13 mouse cellular contexts compared by ENCODE assay signal in genomic region chr3:108363626-108364025, GRCm38 (mm10). TPM values are rescaled to one million over a fixed set of nuclear protein-coding genes. Genes with fewer than 3 reads are reported as not detected.
DNase-seq lines count a peak whose midpoint lies in the region; ATAC-seq lines count a peak whose summit lies in the region.
"Had no signal": no experiment of that assay in that cellular context is flagged by ENCODE, and none has a peak within 500 bp of the region (broad histone marks: within the 10 kb centered on the region; RNA-seq: fewer than 3 reads in every experiment).

No protein-coding gene starts in this region.

- intact Hi-C loops in heart, postnatal 36 days (cut with DNase I), result no loop called here

- DNase-seq in heart, adult 18-20 months, result peak; percentile 28 to 59
- no peak for DNase-seq in heart, postnatal 36 days
- DNase-seq in midbrain, embryonic 10.5 days (ENCODE audit: low spot score), result no peak
- no peak for DNase-seq in kidney, postnatal 10 days
- no peak for DNase-seq in urinary bladder, postnatal 36 days (ENCODE audit: low spot score in 2 of 2)
- DNase-seq: adrenal gland, postnatal 25 days; cerebellum, adult 18-20 months; kidney, postnatal 36 days; lung, adult 2 months; thymus, postnatal 14 days had no signal

- no peaks in the 10 kb centered on the region for H3K27me3 ChIP-seq in midbrain, embryonic 16.5 days (ENCODE audit: control insufficient read depth, insufficient read depth, low read depth, low read length)
- no peaks in the 10 kb centered on the region for H3K27me3 ChIP-seq in midbrain, embryonic 10.5 days (ENCODE audit: low read depth, poor library complexity, severe bottlenecking)
- H3K27me3 ChIP-seq in heart, embryonic 12.5 days (replicated peaks), result no peaks in the 10 kb centered on the region

- peaks cover 4% of the 10 kb centered on the region; the same call in 1 of the 2 replicates for H3K4me1 ChIP-seq in midbrain, embryonic 16.5 days (ENCODE audit: control insufficient read depth, insufficient read depth, low read length)
- H3K4me1 ChIP-seq in midbrain, embryonic 10.5 days, result peaks cover 39% of the 10 kb centered on the region
- H3K4me1 ChIP-seq in heart, embryonic 12.5 days (replicated peaks), result peaks cover 70% of the 10 kb centered on the region

- ATAC-seq in midbrain, embryonic 16.5 days, result 0 out of 2 replicates have a peak, but pooled peaks have one; percentile 22
- peak; percentile 23; the same call in 1 of the 2 replicates for ATAC-seq in heart, embryonic 12.5 days (ENCODE audit: insufficient number of reproducible peaks, low FRiP score)

- H3K9ac ChIP-seq in midbrain, embryonic 16.5 days (ENCODE audit: low read depth, low read length), result no peak overlapping the region
- no peak overlapping the region for H3K9ac ChIP-seq in heart, embryonic 12.5 days

- no peak overlapping the region for H3K27ac ChIP-seq in midbrain, embryonic 16.5 days (ENCODE audit: low read length)
- no peak overlapping the region for H3K27ac ChIP-seq in midbrain, embryonic 10.5 days (replicated peaks)
- H3K27ac ChIP-seq in heart, embryonic 12.5 days (ENCODE audit: poor library complexity, severe bottlenecking), result peak overlapping the region; percentile 82; the same call in 1 of the 2 replicates
- H3K27ac ChIP-seq: embryonic facial prominence, embryonic 10.5 days had no signal

- no peak overlapping the region for H3K4me3 ChIP-seq in midbrain, embryonic 16.5 days (ENCODE audit: low read depth, low read length)
- no peak overlapping the region for H3K4me3 ChIP-seq in midbrain, embryonic 10.5 days
- H3K4me3 ChIP-seq in heart, embryonic 12.5 days, result no peak overlapping the region
- H3K4me3 ChIP-seq: embryonic facial prominence, embryonic 10.5 days had no signal

- H3K9me3 ChIP-seq in midbrain, embryonic 16.5 days (replicated peaks; ENCODE audit: control insufficient read depth, low read length, poor library complexity, severe bottlenecking), result no peaks in the 10 kb centered on the region
- H3K9me3 ChIP-seq in midbrain, embryonic 10.5 days (replicated peaks), result no peaks in the 10 kb centered on the region
- no peaks in the 10 kb centered on the region for H3K9me3 ChIP-seq in heart, embryonic 12.5 days (replicated peaks)
- H3K9me3 ChIP-seq: embryonic facial prominence, embryonic 10.5 days had no signal

- H3K4me2 ChIP-seq in midbrain, embryonic 16.5 days (ENCODE audit: low read length), result no peak overlapping the region
- H3K4me2 ChIP-seq in heart, embryonic 12.5 days, result peak overlapping the region; percentile 49; the same call in 1 of the 2 replicates

- 68% methylated on average over 3 of the region's 3 CpGs for WGBS in midbrain, embryonic 16.5 days
- WGBS in midbrain, embryonic 10.5 days, result 83% methylated on average over 3 of the region's 3 CpGs
- WGBS in heart, embryonic 12.5 days, result 18% methylated on average over 3 of the region's 3 CpGs

- H3K36me3 ChIP-seq in midbrain, embryonic 16.5 days (ENCODE audit: control insufficient read depth, insufficient read depth, low read length), result no peaks in the 10 kb centered on the region
- peaks cover 7% of the 10 kb centered on the region; the same call in 1 of the 2 replicates for H3K36me3 ChIP-seq in midbrain, embryonic 10.5 days
- H3K36me3 ChIP-seq in heart, embryonic 12.5 days, result 0 out of 2 replicates have a peak, but pooled peaks cover under 1% of the 10 kb centered on the region

RNA-seq across cellular contexts. Expression of gene Mybphl, which starts 1.1 kb away (rescaled TPM):
- 10 to 100 TPM; 49.7 to 55.1 TPM for total RNA-seq in heart, adult 18-20 months (2021)
- total RNA-seq in heart, postnatal 36 days (2021), result 10 to 100 TPM; 46.4 to 54.6 TPM
- not detected in 2 replicates for polyA plus RNA-seq in midbrain, embryonic 16.5 days (2015; fragmentation: Nextera tagmentation; extraction: Ambion mirVana)
- 0.09 TPM in 1 of 2 replicates, not detected in the other for polyA plus RNA-seq in midbrain, embryonic 10.5 days (2016; fragmentation: Nextera tagmentation; extraction: Ambion mirVana)
- polyA plus RNA-seq in heart, embryonic 12.5 days (2016; fragmentation: Nextera tagmentation; extraction: Ambion mirVana), result 35.1 and 39.8 TPM in 2 replicates
- total RNA-seq: adrenal gland, postnatal 25 days had no signal

RNA-seq across cellular contexts. Expression of gene Psrc1, which starts 20.0 kb away (rescaled TPM):
- under 1 TPM in 1 of 2 experiments, not detected in 1; 0.33 TPM for total RNA-seq in heart, adult 18-20 months (2021)
- total RNA-seq in heart, postnatal 36 days (2021), result under 1 TPM; 0.39 to 0.68 TPM
- polyA plus RNA-seq in midbrain, embryonic 16.5 days (2015; fragmentation: Nextera tagmentation; extraction: Ambion mirVana), result 3.9 and 5.2 TPM in 2 replicates
- 93.3 and 105 TPM in 2 replicates for polyA plus RNA-seq in midbrain, embryonic 10.5 days (2016; fragmentation: Nextera tagmentation; extraction: Ambion mirVana)
- polyA plus RNA-seq in heart, embryonic 12.5 days (2016; fragmentation: Nextera tagmentation; extraction: Ambion mirVana), result 26.4 and 27.3 TPM in 2 replicates

RNA-seq across cellular contexts. Expression of gene Celsr2, which starts 51.7 kb away (rescaled TPM):
- total RNA-seq in heart, adult 18-20 months (2021), result 1 to 10 TPM; 5.9 to 9.5 TPM
- 1 to 10 TPM; 6.6 to 7.4 TPM for total RNA-seq in heart, postnatal 36 days (2021)
- 27.9 and 33.2 TPM in 2 replicates for polyA plus RNA-seq in midbrain, embryonic 16.5 days (2015; fragmentation: Nextera tagmentation; extraction: Ambion mirVana)
- 53.7 and 67.5 TPM in 2 replicates for polyA plus RNA-seq in midbrain, embryonic 10.5 days (2016; fragmentation: Nextera tagmentation; extraction: Ambion mirVana)
- polyA plus RNA-seq in heart, embryonic 12.5 days (2016; fragmentation: Nextera tagmentation; extraction: Ambion mirVana), result 2.3 and 3.6 TPM in 2 replicates

Comparison
In these comparisons a context has a peak if more than half of its experiments do, and no peak if none do; other contexts are left out.
1. DNase-seq: peak in heart, adult 18-20 months (2 of 2); none in heart, postnatal 36 days (0 of 2), midbrain, embryonic 10.5 days (single experiment), kidney, postnatal 10 days (single experiment) and urinary bladder, postnatal 36 days (0 of 2).
2. RNA of gene Mybphl, which starts 1.1 kb away (polyA plus RNA-seq): 35.1 to 39.8 TPM in heart, embryonic 12.5 days; 0.09 TPM in midbrain, embryonic 10.5 days and not detected in midbrain, embryonic 16.5 days; every median in the first group is over 10 times any median in the second.